Mouse (Mus musculus) heart, embryonic 10.5 days (tissue): ENCODE measurements at regions not wholly inside any gene's neighbourhood (a gene's known extent, or its start where the extent isn't known, plus 50 kb on each side); places are given as distances from the start of the nearest gene placed in this dataset.

Source experiments
- DNase-seq: peaks from one replicate; pipeline ENCODE4 v3.0.0-alpha.2; 2017; ENCODE audit warnings: low spot score
- H3K27ac ChIP-seq: fragments of 300-500 bp; sonication (generic); 2 replicates; pipeline ENCODE4 v1.5.1; 2016; ENCODE audit warnings: mild to moderate bottlenecking
- H3K27me3 ChIP-seq: fragments of 300-500 bp; sonication (generic); 2 replicates; pipeline ENCODE4 v1.6.1; 2016; ENCODE audit warnings: mild to moderate bottlenecking; ENCODE audit not compliant: poor library complexity, insufficient read depth, severe bottlenecking
- H3K36me3 ChIP-seq: fragments of 300-500 bp; sonication (generic); 2 replicates; pipeline ENCODE4 v1.6.1; 2016; ENCODE audit warnings: mild to moderate bottlenecking, moderate library complexity
- H3K4me1 ChIP-seq: fragments of 300-500 bp; sonication (generic); 2 replicates; pipeline ENCODE4 v1.6.1; 2016; ENCODE audit warnings: mild to moderate bottlenecking
- H3K4me3 ChIP-seq: fragments of 300-500 bp; sonication (generic); 2 replicates; pipeline ENCODE4 v1.5.1; 2016; ENCODE audit warnings: mild to moderate bottlenecking, moderate library complexity
- H3K9me3 ChIP-seq: fragments of 300-500 bp; sonication (generic); 2 replicates; pipeline ENCODE4 v1.6.1; 2016; ENCODE audit warnings: mild to moderate bottlenecking, moderate library complexity
- WGBS: fragments of 180-500 bp; shearing (Covaris S2); methylation state at CpG from one replicate; pipeline ENCODE4 v1.1.7; 2016; 5-methylcytosine and 5-hydroxymethylcytosine counted together

DNA sequence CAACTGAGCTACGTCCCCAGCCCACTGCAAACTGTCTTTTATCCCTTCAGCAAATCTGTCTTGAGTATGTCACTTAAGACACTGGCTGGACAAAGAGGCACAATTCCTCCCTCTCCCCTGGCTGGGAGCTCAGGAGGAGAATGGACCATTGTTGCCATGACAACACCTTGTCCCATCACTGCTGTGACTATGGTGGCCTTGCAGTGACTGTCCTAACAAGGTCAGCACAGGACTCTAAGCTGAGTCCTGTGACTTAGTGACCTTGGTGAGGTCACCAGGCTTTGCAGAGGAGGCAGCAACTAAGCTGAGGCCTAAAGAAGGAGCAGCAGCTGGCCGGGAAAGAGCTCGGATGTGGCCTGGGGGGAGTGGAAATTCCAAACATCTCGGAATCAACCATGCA, 70.0 kb upstream of the Aldh1b1 start:
- no peak for DNase-seq
- Histone ChIP-seq H3K9me3 (no peaks in the 10 kb centered on the region), H3K27ac (no peak overlapping the region), H3K36me3 (no peaks in the 10 kb centered on the region), H3K27me3 (no peaks in the 10 kb centered on the region; the same call in 1 of the 2 replicates), H3K4me3 (no peak overlapping the region), H3K4me1 (peaks cover 32% of the 10 kb centered on the region)
- 44% methylated on average over 4 of the region's 4 CpGs for WGBS

DNA sequence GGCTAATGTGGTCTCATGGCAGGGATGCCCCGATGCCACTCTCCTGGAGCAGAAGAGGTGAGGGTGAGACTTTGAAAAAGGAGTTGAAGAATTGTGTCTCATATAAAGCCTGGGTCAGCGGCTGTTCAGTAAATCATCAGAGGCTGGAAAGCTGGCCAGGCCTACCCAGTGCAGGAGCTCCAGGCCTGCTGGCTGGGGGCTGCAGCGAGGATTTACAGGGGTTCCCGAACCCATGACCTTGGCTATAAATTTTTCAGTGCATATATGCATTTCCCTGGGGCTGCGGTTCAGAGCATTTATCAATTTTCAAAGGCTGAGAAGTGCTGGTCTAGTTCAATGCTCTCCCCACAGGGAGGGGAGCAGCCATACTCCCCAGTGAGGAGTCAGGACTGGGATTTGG, 70.9 kb upstream of the Aldh1b1 start:
- H3K27ac ChIP-seq: no peak overlapping the region
- WGBS: 77% methylated on average over 5 of the region's 5 CpGs

GRCm38 (mm10) chr4:45727474-45727873, 71.3 kb upstream of the Aldh1b1 start:
- Histone ChIP-seq H3K4me3 (no peak overlapping the region), H3K36me3 (no peaks in the 10 kb centered on the region), H3K9me3 (no peaks in the 10 kb centered on the region), H3K27ac (no peak overlapping the region), H3K27me3 (peaks cover 9% of the 10 kb centered on the region; the same call in 1 of the 2 replicates), H3K4me1 (peaks cover 32% of the 10 kb centered on the region)
- no peak for DNase-seq
- WGBS: 68% methylated on average over 9 of the region's 9 CpGs

More for the DNA sequence above, 70.9 kb upstream of the Aldh1b1 start:
- Histone ChIP-seq H3K36me3 (no peaks in the 10 kb centered on the region), H3K4me1 (peaks cover 32% of the 10 kb centered on the region), H3K9me3 (no peaks in the 10 kb centered on the region), H3K27me3 (peaks cover 4% of the 10 kb centered on the region; the same call in 1 of the 2 replicates), H3K4me3 (no peak overlapping the region)
- DNase-seq: no peak

DNA sequence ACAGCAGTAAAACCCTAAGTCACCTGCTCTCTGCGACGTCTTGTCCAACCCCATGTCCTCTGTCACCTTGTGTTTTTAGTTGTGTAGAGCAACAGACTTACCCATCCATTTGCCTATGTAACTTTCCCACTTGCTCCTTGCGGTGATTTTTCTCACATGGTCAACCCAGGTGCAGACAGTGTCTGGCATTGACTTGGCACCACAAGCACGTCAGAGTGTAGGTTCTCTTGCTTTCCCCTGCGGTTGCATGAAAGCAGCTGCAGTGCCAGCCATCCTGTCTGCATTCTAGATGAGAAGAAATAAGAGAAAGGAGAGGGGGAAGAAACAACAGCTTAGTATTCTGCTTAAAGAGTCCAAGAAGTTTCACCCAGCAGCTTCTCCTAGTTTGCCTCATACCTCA, 72.0 kb upstream of the Aldh1b1 start:
- H3K36me3 ChIP-seq: no peaks in the 10 kb centered on the region
- no peaks in the 10 kb centered on the region for H3K9me3 ChIP-seq
- 83% methylated on average over 5 of the region's 5 CpGs for WGBS
- no peak overlapping the region for H3K27ac ChIP-seq
- H3K4me1 ChIP-seq: peaks cover 32% of the 10 kb centered on the region
- H3K27me3 ChIP-seq: peaks cover 11% of the 10 kb centered on the region; the same call in 1 of the 2 replicates
- no peak for DNase-seq
- H3K4me3 ChIP-seq: no peak overlapping the region

GRCm38 (mm10) chr4:45725055-45725910, 73.5 kb upstream of the Aldh1b1 start:
- Histone ChIP-seq H3K4me3 (no peak overlapping the region), H3K36me3 (no peaks in the 10 kb centered on the region), H3K9me3 (no peaks in the 10 kb centered on the region), H3K27ac (peak overlapping the region; percentile 69), H3K27me3 (peaks cover 11% of the 10 kb centered on the region; the same call in 1 of the 2 replicates), H3K4me1 (peaks cover 26% of the 10 kb centered on the region)
- no peak for DNase-seq
- WGBS: 56% methylated on average over 16 of the region's 16 CpGs

DNA sequence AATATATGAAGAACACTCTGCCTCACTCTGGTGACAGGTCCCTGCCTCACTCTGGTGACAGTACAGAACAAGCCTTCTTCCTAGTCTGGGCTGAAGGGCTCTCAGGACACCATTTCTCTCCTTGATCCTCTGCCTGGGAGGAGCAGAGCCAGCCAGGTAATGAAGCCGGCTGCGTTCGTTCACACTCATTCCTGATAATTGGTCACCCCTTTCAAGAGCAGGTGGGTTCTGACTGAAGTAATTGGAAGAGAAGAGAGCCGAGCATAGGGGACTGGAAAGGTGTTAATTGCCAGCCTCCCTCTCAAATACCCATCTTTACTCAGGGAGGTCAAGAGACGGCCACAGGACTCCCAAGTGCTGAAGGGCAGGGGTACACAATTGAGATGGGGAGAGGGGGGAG, 78.5 kb upstream of the Aldh1b1 start:
- Histone ChIP-seq H3K9me3 (no peaks in the 10 kb centered on the region), H3K27ac (no peak overlapping the region), H3K36me3 (no peaks in the 10 kb centered on the region), H3K4me1 (peaks cover 22% of the 10 kb centered on the region), H3K27me3 (peaks cover 26% of the 10 kb centered on the region; the same call in 1 of the 2 replicates), H3K4me3 (no peak overlapping the region)
- 34% methylated on average over 5 of the region's 5 CpGs for WGBS
- DNase-seq: no peak

DNA sequence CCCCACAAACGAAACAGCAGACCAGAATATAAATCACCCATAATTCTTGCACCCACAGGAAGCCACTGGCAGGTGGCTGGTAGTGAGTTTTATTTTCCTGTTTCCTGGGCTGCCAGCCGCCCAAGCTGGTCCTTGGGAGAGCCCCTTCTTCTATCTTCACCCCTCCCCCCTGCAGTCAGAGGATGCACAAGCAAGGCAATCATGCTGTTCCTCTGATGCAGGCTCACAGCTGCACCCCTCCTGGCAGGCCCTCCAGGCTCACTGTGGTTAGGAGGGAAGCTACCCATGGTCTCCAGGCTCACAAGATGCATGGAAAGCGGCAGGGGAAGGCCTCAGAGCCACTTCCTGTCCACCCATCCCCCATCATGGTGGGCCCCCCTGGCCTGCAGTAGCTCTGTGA, 79.3 kb upstream of the Aldh1b1 start:
- Histone ChIP-seq H3K4me3 (no peak overlapping the region), H3K9me3 (no peaks in the 10 kb centered on the region), H3K27ac (no peak overlapping the region), H3K4me1 (peaks cover 14% of the 10 kb centered on the region), H3K36me3 (no peaks in the 10 kb centered on the region), H3K27me3 (peaks cover 26% of the 10 kb centered on the region; the same call in 1 of the 2 replicates)
- WGBS: 62% methylated on average over 3 of the region's 3 CpGs
- DNase-seq: no peak

DNA sequence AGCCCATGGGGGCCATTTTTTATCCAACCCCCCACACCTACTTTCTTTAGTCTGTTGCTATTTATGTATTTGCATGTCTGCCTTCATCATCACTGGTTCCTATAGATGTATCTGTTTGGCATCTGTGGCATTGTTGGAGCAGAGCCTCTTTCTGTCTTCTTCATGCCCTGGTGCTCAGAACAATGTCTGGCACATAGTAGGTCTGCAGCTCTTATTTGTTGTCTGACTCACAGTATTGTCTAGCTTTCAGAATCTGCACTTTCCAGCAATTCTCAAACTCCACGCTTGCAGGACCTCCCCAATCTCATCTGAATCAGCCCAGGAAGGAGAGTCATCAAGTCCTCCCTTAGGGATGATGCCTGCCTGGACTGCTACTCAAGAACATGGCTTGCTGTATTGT, 82.9 kb upstream of the Aldh1b1 start:
- no peaks in the 10 kb centered on the region for H3K9me3 ChIP-seq
- no peak for DNase-seq
- H3K4me3 ChIP-seq: no peak overlapping the region
- peaks cover 16% of the 10 kb centered on the region for H3K4me1 ChIP-seq
- WGBS: 72% methylated on average over 1 of the region's 1 CpGs
- H3K36me3 ChIP-seq: no peaks in the 10 kb centered on the region
- peaks cover 20% of the 10 kb centered on the region; the same call in 1 of the 2 replicates for H3K27me3 ChIP-seq
- no peak overlapping the region for H3K27ac ChIP-seq

GRCm38 (mm10) chr4:45713837-45714508, 84.8 kb upstream of the Aldh1b1 start:
- WGBS: 19% methylated on average over 10 of the region's 10 CpGs
- peaks cover 4% of the 10 kb centered on the region; the same call in 1 of the 2 replicates for H3K4me1 ChIP-seq
- peaks cover 17% of the 10 kb centered on the region; the same call in 1 of the 2 replicates for H3K27me3 ChIP-seq
- no peaks in the 10 kb centered on the region for H3K36me3 ChIP-seq
- no peaks in the 10 kb centered on the region for H3K9me3 ChIP-seq
- no peak overlapping the region for H3K4me3 ChIP-seq
- DNase-seq: no peak
- no peak overlapping the region for H3K27ac ChIP-seq

GRCm38 (mm10) chr4:45713046-45713706, 85.6 kb upstream of the Aldh1b1 start:
- 66% methylated on average over 8 of the region's 8 CpGs for WGBS
- DNase-seq: no peak

DNA sequence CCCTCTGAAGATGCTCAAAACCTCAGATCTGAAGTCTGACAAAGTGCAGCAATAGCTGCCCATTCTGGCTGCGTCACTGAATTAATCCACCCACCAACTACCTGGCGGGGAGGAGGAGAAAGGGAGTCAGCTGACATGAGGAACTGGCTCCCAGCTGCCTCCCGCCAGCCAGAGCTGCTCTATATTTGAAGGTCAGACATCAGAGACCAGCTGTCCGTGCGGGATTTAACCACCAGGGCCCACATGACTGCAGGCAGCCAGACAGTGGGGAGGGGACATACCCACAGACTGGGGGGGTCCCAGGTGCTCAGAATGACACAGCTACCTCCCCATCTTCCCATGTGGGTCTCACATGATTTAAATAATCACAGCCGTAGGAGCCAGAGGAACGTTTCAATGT, 94.8 kb upstream of the Aldh1b1 start:
- Histone ChIP-seq H3K4me3 (no peak overlapping the region), H3K27me3 (0 out of 2 replicates have a peak, but pooled peaks cover 8% of the 10 kb centered on the region), H3K36me3 (no peaks in the 10 kb centered on the region), H3K9me3 (no peaks in the 10 kb centered on the region; the same call in 1 of the 2 replicates), H3K27ac (no peak overlapping the region), H3K4me1 (peaks cover 7% of the 10 kb centered on the region; the same call in 1 of the 2 replicates)
- no peak for DNase-seq
- 51% methylated on average over 7 of the region's 7 CpGs for WGBS

More at GRCm38 (mm10) chr4:45713046-45713706, 85.6 kb upstream of the Aldh1b1 start:
- H3K9me3 ChIP-seq: no peaks in the 10 kb centered on the region
- H3K27ac ChIP-seq: no peak overlapping the region
- peaks cover 11% of the 10 kb centered on the region; the same call in 1 of the 2 replicates for H3K27me3 ChIP-seq
- peaks cover 4% of the 10 kb centered on the region; the same call in 1 of the 2 replicates for H3K4me1 ChIP-seq
- no peaks in the 10 kb centered on the region for H3K36me3 ChIP-seq
- H3K4me3 ChIP-seq: no peak overlapping the region

GRCm38 (mm10) chr4:45699601-45700000, 99.2 kb upstream of the Aldh1b1 start:
- H3K36me3 ChIP-seq: no peaks in the 10 kb centered on the region
- WGBS: 80% methylated on average over 3 of the region's 3 CpGs
- H3K4me1 ChIP-seq: peaks cover 7% of the 10 kb centered on the region; the same call in 1 of the 2 replicates
- H3K27me3 ChIP-seq: 0 out of 2 replicates have a peak, but pooled peaks cover 8% of the 10 kb centered on the region
- H3K4me3 ChIP-seq: no peak overlapping the region
- no peak for DNase-seq
- no peak overlapping the region for H3K27ac ChIP-seq
- no peaks in the 10 kb centered on the region; the same call in 1 of the 2 replicates for H3K9me3 ChIP-seq
